Mouse (Mus musculus): ENCODE measurements around the gene Lrrc8e. TPM values are rescaled to one million over a fixed set of nuclear protein-coding genes. Genes with fewer than 3 reads are reported as not detected.

Lrrc8e gene
- 10 to 100 TPM; 13.6 to 15.2 TPM for total RNA-seq (2021)
- long read RNA-seq, experiment 1, transcript Lrrc8e-201 (3 exons, 3,878 nt), result major isoform, 12 of 21 reads
- long read RNA-seq, experiment 1, partial matches to known transcripts, result 0 of 21 reads
- long read RNA-seq, experiment 1, other reads (novel, unspliced or antisense), result 9 of 21 reads
- long read RNA-seq, experiment 2, transcript Lrrc8e-201 (3 exons, 3,878 nt), result major isoform, 18 of 32 reads
- long read RNA-seq, experiment 2, partial matches to known transcripts, result 0 of 32 reads
- long read RNA-seq, experiment 2, other reads (novel, unspliced or antisense), result 14 of 32 reads

GRCm38 (mm10) chr8:4226739-4227347, at the start of gene Lrrc8e:
Gene Lrrc8e (plus strand): TSS chr8:4226827.
- DNase-seq (ENCODE audit: low spot score in 2 of 2), result no peak

GRCm38 (mm10) chr8:4183409-4183808, 43.2 kb upstream of the Lrrc8e start:
- DNase-seq (ENCODE audit: low spot score in 2 of 2), result no peak

GRCm38 (mm10) chr8:4186151-4186550, 40.5 kb upstream of the Lrrc8e start:
- no peak for DNase-seq (ENCODE audit: low spot score in 2 of 2)

GRCm38 (mm10) chr8:4188605-4189004, 38.0 kb upstream of the Lrrc8e start:
- no peak for DNase-seq (ENCODE audit: low spot score in 2 of 2)

DNA sequence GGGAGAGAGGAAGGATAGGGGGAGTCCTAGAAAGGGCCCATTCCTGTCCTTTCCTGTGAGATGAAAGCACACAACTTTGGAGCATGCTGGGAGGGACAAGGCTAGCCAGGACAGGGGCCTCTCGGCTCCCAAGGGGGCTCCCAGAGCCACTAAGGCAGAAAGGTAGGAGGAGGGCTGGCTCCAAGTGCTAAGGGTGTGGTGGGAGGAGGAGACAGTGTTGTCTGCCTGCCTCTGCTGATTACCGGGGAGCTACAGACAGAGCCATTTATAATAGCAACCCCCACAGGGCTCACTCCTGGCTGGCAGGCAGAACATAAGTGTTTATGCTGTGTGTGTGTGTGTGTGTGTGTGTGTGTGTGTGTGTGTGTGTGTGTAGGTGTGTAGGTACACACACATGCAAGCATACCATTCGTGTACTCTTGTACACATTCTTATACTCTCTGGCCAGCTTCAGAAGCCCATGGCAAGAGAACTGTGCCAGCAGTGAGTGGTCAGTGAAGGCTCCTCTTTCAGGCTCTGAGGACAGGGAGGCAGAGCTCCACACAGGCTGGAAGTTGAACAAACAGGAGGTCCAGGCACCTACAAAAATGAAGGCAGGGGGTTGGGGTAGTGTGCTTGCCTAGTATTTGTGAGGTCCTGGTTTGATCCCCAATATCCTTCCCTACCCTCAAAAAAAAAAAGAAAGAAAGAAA, 37.5 kb upstream of the Lrrc8e start:
- DNase-seq (ENCODE audit: low spot score in 2 of 2), result no peak

- no peak for DNase-seq (ENCODE audit: low spot score in 2 of 2)
Observed at GRCm38 (mm10) chr8:4192305-4192704, 34.3 kb upstream of the Lrrc8e start.

DNA sequence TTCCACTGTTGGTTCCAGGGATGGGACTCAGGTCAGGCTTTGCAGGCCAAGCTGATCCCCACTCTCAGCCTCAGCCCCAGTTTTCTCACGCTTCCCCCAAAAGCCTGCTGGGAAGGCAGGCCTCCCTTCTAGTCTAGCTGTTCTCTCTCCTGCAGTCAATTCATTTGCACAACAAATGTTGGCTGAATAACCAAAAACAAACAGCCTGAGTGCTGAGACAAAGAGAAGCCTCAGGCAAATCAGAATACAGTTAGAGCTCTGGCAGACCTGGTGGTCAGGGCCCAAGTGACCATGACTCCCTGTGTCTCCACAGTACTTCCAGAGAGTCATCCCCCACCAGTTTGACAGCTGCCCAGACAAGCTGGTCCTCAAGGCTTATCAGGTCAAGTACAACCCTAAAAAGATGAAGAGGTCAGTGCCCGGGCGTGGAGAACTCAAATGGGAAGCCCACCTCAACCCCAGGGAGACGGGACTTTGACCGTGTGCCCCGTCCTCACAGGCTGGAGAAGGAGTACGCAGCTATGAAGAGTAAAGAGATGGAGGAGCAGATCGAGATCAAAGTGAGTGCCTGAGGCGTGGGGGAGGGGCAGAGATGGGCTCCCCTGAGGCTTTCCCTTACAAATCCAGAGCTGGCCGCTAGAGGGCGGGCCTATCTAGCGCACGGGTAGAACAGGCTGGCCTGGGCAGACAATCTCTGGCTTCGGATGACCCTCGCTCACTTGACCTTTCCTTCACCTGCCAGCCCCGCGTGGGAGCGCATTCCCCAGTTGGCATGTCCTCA, 33.6 kb upstream of the Lrrc8e start:
- DNase-seq (ENCODE audit: low spot score in 2 of 2), result peak; percentile 68 to 83

DNA sequence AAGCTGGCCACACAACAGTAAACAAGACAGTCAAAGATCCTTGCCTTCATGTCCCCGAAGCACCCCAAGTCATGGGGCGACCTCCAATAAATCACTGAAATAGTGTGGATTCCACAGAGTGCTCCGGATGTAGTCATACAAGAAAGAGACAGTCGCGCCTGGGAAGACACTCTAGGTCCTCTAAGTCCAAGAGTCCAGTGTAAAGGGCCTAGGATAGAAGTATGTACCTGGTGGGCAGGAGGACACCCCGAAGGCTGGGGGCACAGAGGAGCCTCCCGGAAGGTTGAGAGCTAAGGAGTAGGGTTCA, 33.1 kb upstream of the Lrrc8e start:
- no peak for DNase-seq (ENCODE audit: low spot score in 2 of 2)

GRCm38 (mm10) chr8:4201321-4201720, 25.3 kb upstream of the Lrrc8e start:
- no peak for DNase-seq (ENCODE audit: low spot score in 2 of 2)

DNA sequence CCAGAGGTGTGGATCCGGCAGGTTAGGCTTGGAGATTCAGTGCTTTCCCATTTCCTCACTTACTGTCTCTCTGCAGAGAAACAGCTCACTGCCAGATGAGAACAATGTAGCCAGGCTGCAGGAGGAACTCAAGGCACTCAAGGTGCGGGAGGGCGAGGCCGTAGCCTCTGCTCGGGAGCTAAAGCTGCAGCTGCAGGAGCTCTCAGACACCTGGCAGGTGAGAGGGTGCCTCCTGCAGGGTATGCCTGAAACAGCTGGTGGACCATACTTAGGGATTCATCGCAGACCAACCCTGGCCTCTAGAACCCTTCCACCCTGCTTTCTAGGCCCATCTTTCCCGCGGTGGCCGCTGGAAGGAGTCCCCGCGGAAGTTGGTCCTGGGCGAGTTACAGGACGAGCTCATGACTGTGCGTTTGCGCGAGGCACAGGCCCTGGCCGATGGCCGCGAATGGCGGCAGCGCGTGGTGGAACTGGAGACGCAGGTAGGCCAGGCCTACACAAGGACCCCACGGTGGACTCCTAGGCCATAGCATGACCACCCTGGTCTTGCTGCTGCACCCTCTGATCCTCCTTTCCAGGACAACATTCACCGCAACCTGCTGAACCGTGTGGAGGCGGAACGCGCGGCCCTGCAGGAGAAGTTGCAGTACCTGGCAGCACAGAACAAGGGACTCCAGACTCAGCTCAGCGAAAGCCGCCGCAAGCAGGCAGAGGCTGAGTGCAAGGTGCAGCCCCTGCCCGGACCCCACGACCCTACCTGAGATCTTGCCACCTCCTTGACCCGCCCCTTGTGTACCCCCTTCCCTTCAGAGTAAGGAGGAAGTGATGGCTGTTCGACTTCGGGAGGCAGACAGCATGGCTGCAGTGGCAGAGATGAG, 21.1 kb upstream of the Lrrc8e start:
- no peak for DNase-seq (ENCODE audit: low spot score in 2 of 2)

DNA sequence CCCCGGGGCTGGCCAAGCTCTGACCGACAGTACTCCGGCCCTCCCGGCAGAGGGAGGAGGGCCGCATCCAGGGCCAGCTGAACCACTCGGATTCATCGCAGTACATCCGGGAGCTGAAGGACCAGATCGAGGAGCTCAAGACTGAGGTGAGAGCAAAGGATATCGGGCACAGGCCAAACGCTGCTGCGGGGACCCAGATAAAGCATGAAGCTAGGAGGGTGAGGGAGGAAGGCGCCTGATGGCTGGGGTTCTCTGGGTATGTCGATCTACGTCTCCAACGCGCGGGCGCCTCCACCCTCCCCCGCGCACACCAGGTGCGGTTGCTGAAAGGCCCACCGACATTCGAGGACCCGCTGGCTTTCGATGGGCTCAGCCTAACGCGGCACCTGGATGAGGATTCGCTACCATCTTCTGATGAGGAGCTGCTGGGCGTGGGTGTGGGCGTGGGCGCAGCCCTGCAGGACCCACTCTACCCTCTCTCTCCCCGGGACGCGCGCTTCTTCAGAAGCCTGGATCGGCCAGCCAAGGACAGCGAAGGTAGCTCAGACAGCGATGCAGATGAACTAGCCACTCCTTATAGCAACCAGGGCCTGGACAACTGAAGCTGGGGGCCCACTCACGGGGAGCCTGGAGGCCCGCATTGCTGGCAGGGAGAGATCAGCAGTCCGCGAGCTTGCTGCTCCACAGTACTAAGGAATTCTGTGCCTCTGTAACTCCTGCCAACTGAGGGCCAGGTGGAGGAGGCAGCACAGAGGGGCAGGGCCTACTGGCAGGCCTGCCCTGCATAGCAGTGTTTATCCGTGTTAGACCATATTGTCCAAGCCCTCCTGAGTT, 20.2 kb upstream of the Lrrc8e start:
- no peak for DNase-seq (ENCODE audit: low spot score in 2 of 2)

DNA sequence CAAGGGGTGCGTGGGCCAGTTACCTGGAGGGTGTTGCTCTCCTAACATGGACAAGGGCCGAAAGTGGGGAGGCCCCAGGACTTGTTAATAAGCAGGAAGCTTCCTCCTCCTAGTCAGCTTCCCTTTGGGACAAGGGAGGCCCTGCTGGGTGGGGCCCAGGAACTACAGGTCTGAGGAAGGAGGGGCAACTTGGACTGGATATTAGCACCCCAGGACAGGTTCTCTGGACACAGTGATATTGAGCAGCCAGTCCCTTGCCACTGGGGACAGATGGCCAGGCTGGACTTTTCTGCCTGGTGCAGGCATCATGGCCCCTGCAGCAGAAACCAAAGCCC, 19.6 kb upstream of the Lrrc8e start:
- DNase-seq (ENCODE audit: low spot score in 2 of 2), result no peak

DNA sequence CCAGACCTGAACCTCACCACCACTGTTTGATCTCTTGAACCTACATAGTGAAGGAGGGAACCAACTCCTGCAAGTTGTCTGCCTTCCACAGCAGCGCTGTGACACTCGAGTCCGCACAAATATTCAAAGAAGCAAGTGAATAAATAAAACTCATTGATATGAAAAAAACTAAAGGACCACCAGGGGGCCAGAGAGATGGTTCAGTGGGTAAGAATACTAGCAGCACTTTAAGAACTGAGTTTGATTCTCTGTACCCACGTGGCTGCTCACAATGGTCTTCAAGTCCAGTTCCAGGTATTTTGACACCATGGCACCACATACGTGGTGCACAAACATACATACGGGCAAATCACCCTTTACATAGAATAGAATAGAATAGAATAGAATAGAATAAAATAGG, 15.5 kb upstream of the Lrrc8e start:
- DNase-seq (ENCODE audit: low spot score in 2 of 2), result no peak

GRCm38 (mm10) chr8:4212809-4213209, 13.8 kb upstream of the Lrrc8e start:
- no peak for DNase-seq (ENCODE audit: low spot score in 2 of 2)

DNA sequence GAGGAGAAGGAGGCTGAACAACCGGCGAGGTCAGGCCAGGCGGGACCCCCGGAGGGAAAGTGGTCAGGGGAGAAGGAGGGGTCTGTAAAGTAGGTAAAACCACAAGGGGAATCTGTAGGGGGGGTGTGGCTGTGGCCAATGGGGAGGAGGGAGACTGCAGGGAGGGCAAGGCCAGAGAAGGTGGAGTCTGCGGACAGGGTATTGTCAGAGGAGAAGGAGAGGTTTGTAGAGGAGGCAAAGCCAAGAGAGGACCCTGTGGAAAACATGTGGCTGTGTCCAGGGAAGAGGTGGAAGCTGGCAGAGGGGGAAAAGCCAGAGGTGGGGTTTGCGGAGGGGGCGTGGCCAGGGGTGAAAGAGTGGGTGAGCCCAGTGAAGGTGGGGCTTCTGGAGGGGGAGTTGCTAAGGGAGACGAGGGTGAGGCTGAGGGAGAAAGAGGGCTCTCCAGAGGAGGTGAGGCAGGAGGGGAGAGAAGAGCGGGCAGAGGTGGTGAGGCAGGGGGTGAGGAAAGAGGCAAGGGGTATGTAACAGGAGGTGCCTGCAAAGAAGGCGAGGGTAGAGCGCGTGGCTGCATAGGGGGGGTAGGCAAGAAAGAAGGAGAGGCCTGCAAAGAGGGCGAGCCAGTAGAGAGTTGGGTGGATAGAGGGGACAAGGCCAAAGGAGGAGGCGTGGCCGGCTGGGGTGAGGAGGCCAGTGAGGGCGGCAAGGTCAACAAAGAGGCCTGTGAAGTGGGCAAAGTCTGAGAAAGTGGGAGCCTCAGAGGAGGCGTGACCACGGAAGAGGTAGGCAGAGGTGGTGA, 13.2 kb upstream of the Lrrc8e start:
- DNase-seq (ENCODE audit: low spot score in 2 of 2), result peak; percentile 52 to 61

DNA sequence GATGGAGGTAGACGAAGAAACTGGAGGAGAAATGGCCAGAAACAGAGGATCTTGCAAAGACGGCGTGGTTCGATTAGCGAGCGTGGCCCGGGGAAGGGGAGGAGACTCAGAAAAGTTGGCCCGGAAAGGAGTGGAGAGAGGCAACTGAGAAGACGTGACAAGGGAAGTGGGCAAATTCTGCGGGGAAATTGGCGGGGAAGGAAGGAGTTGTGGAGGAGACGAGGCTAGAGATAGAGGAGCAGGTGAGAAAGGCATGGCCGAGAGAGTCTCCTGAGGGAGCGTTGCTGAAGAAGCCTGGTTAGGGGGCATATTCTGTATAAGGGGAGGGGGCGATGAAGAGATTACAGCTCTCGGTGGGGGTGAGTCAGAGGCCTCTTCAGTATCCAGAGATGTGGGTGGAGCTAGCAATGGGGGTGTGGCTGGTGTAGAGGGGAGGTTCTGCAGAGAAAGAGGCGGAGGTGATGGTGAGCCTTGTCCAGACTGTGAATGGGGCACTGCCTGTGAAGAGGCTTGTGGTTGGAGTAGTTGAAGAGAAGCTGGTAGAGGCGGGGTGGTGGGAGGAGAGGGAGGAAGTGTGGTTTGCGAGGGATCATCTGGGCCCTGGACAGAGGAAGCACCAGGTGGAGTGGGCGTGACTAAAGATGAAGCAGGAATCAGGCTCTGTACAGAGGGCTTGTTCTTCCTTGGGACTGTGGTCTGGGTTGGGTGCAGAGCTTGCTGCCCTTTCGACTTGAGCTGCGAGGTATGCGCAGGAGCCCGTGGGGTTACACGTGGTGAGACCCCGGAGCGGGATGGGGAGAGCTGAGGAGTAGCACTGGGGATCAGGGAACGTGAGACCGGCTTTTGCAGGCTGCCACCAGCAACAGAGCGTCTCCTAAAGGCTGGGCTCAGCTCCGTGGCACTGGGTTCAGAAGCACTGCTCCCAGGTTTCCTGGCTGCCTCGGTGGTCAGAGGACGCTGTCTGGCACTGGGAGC, 12.3 kb upstream of the Lrrc8e start:
- DNase-seq (ENCODE audit: low spot score in 2 of 2), result peak; percentile 38 to 56

DNA sequence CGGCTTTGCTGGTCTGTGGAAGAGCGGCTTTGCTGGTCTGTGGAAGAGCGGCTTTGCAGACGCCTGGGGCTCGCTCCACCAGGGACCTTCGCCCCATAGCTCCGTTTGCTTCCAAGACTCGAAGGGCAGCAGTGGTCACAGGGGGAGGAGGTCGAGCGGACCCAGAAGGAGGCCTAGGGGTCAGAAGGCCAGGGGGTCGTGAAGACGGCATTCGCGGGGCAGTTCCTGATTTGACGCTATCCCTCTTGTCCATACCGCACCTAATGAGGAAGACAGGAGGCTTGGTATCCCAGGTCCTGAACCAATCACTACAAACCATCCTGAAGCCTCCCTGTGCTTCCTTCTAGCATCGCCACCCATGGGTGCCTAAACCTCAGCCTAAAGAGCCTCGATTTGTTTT, 10.3 kb upstream of the Lrrc8e start:
- no peak for DNase-seq (ENCODE audit: low spot score in 2 of 2)

Data from adrenal gland, postnatal 4 days (tissue).